Mouse (Mus musculus): ENCODE measurements at regions not wholly inside any gene's neighbourhood (a gene's known extent, or its start where the extent isn't known, plus 50 kb on each side); places are given as distances from the start of the nearest gene placed in this dataset.
"Not testable (repeated sequence)": the region's sequence is repeated elsewhere in the genome, so short reads cannot be mapped to it uniquely, and the experiment has no call there.

- intact Hi-C loops (cut with DNase I; ENCODE audit: low total_unique reads), result not testable (repeated sequence)
Observed at GRCm38 (mm10) chr12:18606126-18606525, 91.8 kb downstream of the 5730507C01Rik start.

GRCm38 (mm10) chr12:18609835-18610234 lies 95.5 kb downstream of the 5730507C01Rik start:
- DNase-seq, result peak; percentile 66
- intact Hi-C loops (cut with DNase I; ENCODE audit: low total_unique reads), result no loop called here

More at GRCm38 (mm10) chr12:18606126-18606525, 91.8 kb downstream of the 5730507C01Rik start:
- not testable (repeated sequence) for DNase-seq

- intact Hi-C loops (cut with DNase I; ENCODE audit: low total_unique reads); DNase-seq: not testable (repeated sequence)
Observed at GRCm38 (mm10) chr12:18610581-18610980, 96.3 kb downstream of the 5730507C01Rik start.
